Mouse (Mus musculus): ENCODE results near the gene Acsl1. TPM values are rescaled to one million over a fixed set of nuclear protein-coding genes. Genes with fewer than 3 reads are reported as not detected.

Acsl1 gene
- polyA plus RNA-seq, 1 experiment = 13.2 TPM

- Histone ChIP-seq H3K36me3 (ENCODE audit: control insufficient read depth, insufficient read depth, low read length) (no peaks in the 10 kb centered on the region), H3K4me1 (ENCODE audit: control insufficient read depth, insufficient read depth, insufficient read length) (no peaks in the 10 kb centered on the region), H3K27ac (ENCODE audit: insufficient read depth, low read length) (no peak overlapping the region), H3K27me3 (ENCODE audit: control insufficient read depth, insufficient read depth, low read length) (no peaks in the 10 kb centered on the region), H3K4me3 (ENCODE audit: extremely low read depth, insufficient read depth, insufficient read length) (no peak overlapping the region)
- TF ChIP-seq CTCF (IDR thresholded peaks at IDR 0.05; ENCODE audit: extremely low read depth, insufficient read depth, insufficient read length, insufficient replicate concordance) (no peak), POLR2A (IDR thresholded peaks at IDR 0.05; ENCODE audit: low read depth, low read length) (no peak)
- no peak for DNase-seq (ENCODE audit: low read depth in 1 of 2, low spot score in 2 of 2)
- 64% methylated on average over 7 of the region's 7 CpGs for WGBS
These were observed 9.1 kb downstream of the Acsl1 start for GRCm38 (mm10) chr8:46479794-46480532.

- H3K27ac ChIP-seq (ENCODE audit: insufficient read depth, low read length) = no peak overlapping the region
- TF ChIP-seq POLR2A (IDR thresholded peaks at IDR 0.05; ENCODE audit: low read depth, low read length) (no peak), CTCF (IDR thresholded peaks at IDR 0.05; ENCODE audit: extremely low read depth, insufficient read depth, insufficient read length, insufficient replicate concordance) (no peak)
- 62% methylated on average over 6 of the region's 6 CpGs for WGBS
These were observed 9.7 kb downstream of the Acsl1 start for GRCm38 (mm10) chr8:46480533-46480900.

GRCm38 (mm10) chr8:46482771-46483170 is 11.9 kb downstream of the Acsl1 start:
- WGBS = 91% methylated on average over 4 of the region's 4 CpGs
- DNase-seq (ENCODE audit: low read depth in 1 of 2, low spot score in 2 of 2) = no peak
- Histone ChIP-seq H3K4me3 (ENCODE audit: extremely low read depth, insufficient read depth, insufficient read length) (no peak overlapping the region), H3K27me3 (ENCODE audit: control insufficient read depth, insufficient read depth, low read length) (no peaks in the 10 kb centered on the region), H3K27ac (ENCODE audit: insufficient read depth, low read length) (no peak overlapping the region), H3K36me3 (ENCODE audit: control insufficient read depth, insufficient read depth, low read length) (no peaks in the 10 kb centered on the region), H3K4me1 (ENCODE audit: control insufficient read depth, insufficient read depth, insufficient read length) (no peaks in the 10 kb centered on the region)
- TF ChIP-seq POLR2A (IDR thresholded peaks at IDR 0.05; ENCODE audit: low read depth, low read length) (no peak), CTCF (IDR thresholded peaks at IDR 0.05; ENCODE audit: extremely low read depth, insufficient read depth, insufficient read length, insufficient replicate concordance) (no peak)

More at GRCm38 (mm10) chr8:46480533-46480900, 9.7 kb downstream of the Acsl1 start:
- no peak for DNase-seq (ENCODE audit: low read depth in 1 of 2, low spot score in 2 of 2)
- no peaks in the 10 kb centered on the region for H3K36me3 ChIP-seq (ENCODE audit: control insufficient read depth, insufficient read depth, low read length)
- H3K4me1 ChIP-seq (ENCODE audit: control insufficient read depth, insufficient read depth, insufficient read length) = no peaks in the 10 kb centered on the region
- H3K27me3 ChIP-seq (ENCODE audit: control insufficient read depth, insufficient read depth, low read length) = no peaks in the 10 kb centered on the region
- no peak overlapping the region for H3K4me3 ChIP-seq (ENCODE audit: extremely low read depth, insufficient read depth, insufficient read length)

GRCm38 (mm10) chr8:46483247-46483646 is 12.4 kb downstream of the Acsl1 start:
- H3K36me3 ChIP-seq (ENCODE audit: control insufficient read depth, insufficient read depth, low read length) = no peaks in the 10 kb centered on the region
- 91% methylated on average over 4 of the region's 4 CpGs for WGBS
- H3K4me1 ChIP-seq (ENCODE audit: control insufficient read depth, insufficient read depth, insufficient read length) = no peaks in the 10 kb centered on the region
- no peak for TF ChIP-seq POLR2A (IDR thresholded peaks at IDR 0.05; ENCODE audit: low read depth, low read length)
- TF ChIP-seq CTCF (IDR thresholded peaks at IDR 0.05; ENCODE audit: extremely low read depth, insufficient read depth, insufficient read length, insufficient replicate concordance) = no peak
- no peak overlapping the region for H3K4me3 ChIP-seq (ENCODE audit: extremely low read depth, insufficient read depth, insufficient read length)
- H3K27me3 ChIP-seq (ENCODE audit: control insufficient read depth, insufficient read depth, low read length) = no peaks in the 10 kb centered on the region
- no peak for DNase-seq (ENCODE audit: low read depth in 1 of 2, low spot score in 2 of 2)
- H3K27ac ChIP-seq (ENCODE audit: insufficient read depth, low read length) = no peak overlapping the region

GRCm38 (mm10) chr8:46484077-46484476 is 13.2 kb downstream of the Acsl1 start:
- Histone ChIP-seq H3K4me1 (ENCODE audit: control insufficient read depth, insufficient read depth, insufficient read length) (no peaks in the 10 kb centered on the region), H3K27me3 (ENCODE audit: control insufficient read depth, insufficient read depth, low read length) (no peaks in the 10 kb centered on the region), H3K4me3 (ENCODE audit: extremely low read depth, insufficient read depth, insufficient read length) (no peak overlapping the region), H3K36me3 (ENCODE audit: control insufficient read depth, insufficient read depth, low read length) (no peaks in the 10 kb centered on the region), H3K27ac (ENCODE audit: insufficient read depth, low read length) (no peak overlapping the region)
- DNase-seq (ENCODE audit: low read depth in 1 of 2, low spot score in 2 of 2) = no peak
- TF ChIP-seq POLR2A (IDR thresholded peaks at IDR 0.05; ENCODE audit: low read depth, low read length) (no peak), CTCF (IDR thresholded peaks at IDR 0.05; ENCODE audit: extremely low read depth, insufficient read depth, insufficient read length, insufficient replicate concordance) (no peak)
- WGBS = 68% methylated on average over 4 of the region's 4 CpGs

GRCm38 (mm10) chr8:46484931-46485463 is 14.2 kb downstream of the Acsl1 start:
- TF ChIP-seq CTCF (IDR thresholded peaks at IDR 0.05; ENCODE audit: extremely low read depth, insufficient read depth, insufficient read length, insufficient replicate concordance) (no peak), POLR2A (IDR thresholded peaks at IDR 0.05; ENCODE audit: low read depth, low read length) (no peak)
- no peaks in the 10 kb centered on the region for H3K4me1 ChIP-seq (ENCODE audit: control insufficient read depth, insufficient read depth, insufficient read length)
- H3K27ac ChIP-seq (ENCODE audit: insufficient read depth, low read length) = no peak overlapping the region
- no peak for DNase-seq (ENCODE audit: low read depth in 1 of 2, low spot score in 2 of 2)
- H3K27me3 ChIP-seq (ENCODE audit: control insufficient read depth, insufficient read depth, low read length) = no peaks in the 10 kb centered on the region
- H3K36me3 ChIP-seq (ENCODE audit: control insufficient read depth, insufficient read depth, low read length) = no peaks in the 10 kb centered on the region
- no peak overlapping the region for H3K4me3 ChIP-seq (ENCODE audit: extremely low read depth, insufficient read depth, insufficient read length)
- 87% methylated on average over 8 of the region's 8 CpGs for WGBS

- Histone ChIP-seq H3K4me1 (ENCODE audit: control insufficient read depth, insufficient read depth, insufficient read length) (no peaks in the 10 kb centered on the region), H3K27me3 (ENCODE audit: control insufficient read depth, insufficient read depth, low read length) (no peaks in the 10 kb centered on the region), H3K36me3 (ENCODE audit: control insufficient read depth, insufficient read depth, low read length) (peaks cover 2% of the 10 kb centered on the region; the same call in 1 of the 2 replicates), H3K4me3 (ENCODE audit: extremely low read depth, insufficient read depth, insufficient read length) (no peak overlapping the region), H3K27ac (ENCODE audit: insufficient read depth, low read length) (no peak overlapping the region)
- 81% methylated on average over 7 of the region's 7 CpGs for WGBS
- DNase-seq (ENCODE audit: low read depth in 1 of 2, low spot score in 2 of 2) = no peak
- no peak for TF ChIP-seq POLR2A (IDR thresholded peaks at IDR 0.05; ENCODE audit: low read depth, low read length)
- TF ChIP-seq CTCF (IDR thresholded peaks at IDR 0.05; ENCODE audit: extremely low read depth, insufficient read depth, insufficient read length, insufficient replicate concordance) = no peak
These were observed 17.3 kb downstream of the Acsl1 start for GRCm38 (mm10) chr8:46488085-46488561.

Data from spleen, adult 2 months (tissue).